Mouse (Mus musculus): ENCODE measurements around the gene Cdh22.

DNA sequence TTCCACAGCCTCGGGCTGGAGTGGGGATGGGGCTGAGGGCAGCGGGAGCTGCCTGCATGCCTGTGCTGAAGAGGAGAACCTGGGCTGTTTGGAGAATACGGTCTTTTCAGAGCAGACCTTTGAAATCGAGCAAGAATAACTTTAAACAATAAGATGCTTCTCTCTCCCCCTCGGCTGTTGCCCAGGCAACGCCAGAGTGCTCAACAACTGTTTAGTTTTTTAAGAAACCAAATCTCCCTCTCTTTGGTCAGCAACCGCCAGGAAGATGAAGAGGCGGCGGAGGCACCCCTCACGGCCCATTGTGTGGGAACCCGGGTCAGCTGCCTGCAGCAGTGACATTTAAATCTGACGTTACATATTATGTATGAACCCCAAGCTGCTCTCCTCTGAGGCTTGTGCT lies 32.1 kb upstream of the Cdh22 start:
- TF ChIP-seq CTCF (IDR thresholded peaks at IDR 0.05; ENCODE audit: control insufficient read depth, insufficient read depth, low read length): no peak
- no peak for TF ChIP-seq POLR2A (IDR thresholded peaks at IDR 0.05; ENCODE audit: borderline replicate concordance, control insufficient read depth, low read depth, low read length)

All from bone marrow, adult 2 months (tissue).